Mouse (Mus musculus): ENCODE data around the gene Mrs2. TPM values are rescaled to one million over a fixed set of nuclear protein-coding genes. Genes with fewer than 3 reads are reported as not detected.
"Not testable (repeated sequence)": the region's sequence is repeated elsewhere in the genome, so short reads cannot be mapped to it uniquely, and the experiment has no call there.

Gene Mrs2
- polyA plus RNA-seq, 1 experiment from 2014 or later = 7.9 TPM

- Histone ChIP-seq H3K4me3 (replicated peaks) (no peak overlapping the region), H3K9me3 (replicated peaks) (no peaks in the 10 kb centered on the region), H3K4me1 (replicated peaks) (0 out of 2 replicates have a peak, but pooled peaks cover 6% of the 10 kb centered on the region), H3K27ac (no peak overlapping the region), H3K4me2 (no peak overlapping the region), H3K27me3 (no peaks in the 10 kb centered on the region), H3K9ac (no peak overlapping the region), H3K36me3 (no peaks in the 10 kb centered on the region; the same call in 1 of the 2 replicates)
- DNase-seq = peak; percentile 2
- 60% methylated on average over 5 of the region's 5 CpGs for WGBS (ENCODE audit: insufficient replicate concordance)
- peak; percentile 85 for ATAC-seq (ENCODE audit: low read depth)
Measured at GRCm38 (mm10) chr13:24977820-24978342, 42.3 kb downstream of the Mrs2 start.

DNA sequence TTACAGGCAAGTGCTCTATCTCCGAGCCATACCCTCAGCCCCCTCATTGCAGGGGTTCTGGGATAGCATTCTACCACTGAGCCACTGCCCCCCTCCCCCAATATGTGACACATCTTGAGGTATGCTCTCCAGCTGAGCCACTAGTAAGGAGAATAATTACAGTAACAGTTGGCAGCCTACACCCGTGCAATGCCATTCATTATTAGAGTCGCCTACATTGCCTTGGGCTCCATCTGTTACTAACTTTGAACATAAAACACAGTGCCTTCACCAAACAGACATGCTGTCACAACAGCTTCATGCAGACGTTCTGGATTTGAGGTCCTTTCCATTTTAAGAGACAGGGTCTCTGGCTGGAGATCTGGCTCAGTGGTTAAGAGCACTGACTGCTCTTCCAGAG lies 43.8 kb downstream of the Mrs2 start:
- no peaks in the 10 kb centered on the region for H3K27me3 ChIP-seq
- H3K9ac ChIP-seq = no peak overlapping the region
- H3K9me3 ChIP-seq (replicated peaks) = no peaks in the 10 kb centered on the region
- H3K27ac ChIP-seq = no peak overlapping the region
- no peak for ATAC-seq (ENCODE audit: low read depth)
- H3K4me3 ChIP-seq (replicated peaks) = no peak overlapping the region
- 0 out of 2 replicates have a peak, but pooled peaks cover 6% of the 10 kb centered on the region for H3K4me1 ChIP-seq (replicated peaks)
- no peak for DNase-seq
- WGBS (ENCODE audit: insufficient replicate concordance) = 61% methylated on average over 4 of the region's 4 CpGs
- no peak overlapping the region for H3K4me2 ChIP-seq
- no peaks in the 10 kb centered on the region; the same call in 1 of the 2 replicates for H3K36me3 ChIP-seq

DNA sequence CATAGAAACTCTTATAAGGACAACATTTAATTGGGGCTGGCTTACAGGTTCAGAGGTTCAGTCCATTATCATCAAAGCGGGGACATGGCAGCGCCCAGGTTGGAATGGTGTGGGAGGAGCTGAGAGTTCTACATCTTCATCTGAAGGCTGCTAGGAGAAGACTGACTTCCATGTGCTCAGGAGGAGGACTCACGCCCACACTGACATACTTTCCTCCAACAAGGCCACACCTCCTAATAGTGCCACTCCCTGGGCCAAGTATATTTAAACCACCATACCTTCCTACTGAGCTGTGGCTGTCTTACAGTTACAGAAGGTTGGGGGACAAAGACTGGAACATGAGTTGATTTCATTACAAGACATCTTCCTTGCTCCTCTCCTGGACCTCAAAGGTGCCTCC lies 48.4 kb downstream of the Mrs2 start:
- H3K9me3 ChIP-seq (replicated peaks); H3K27me3 ChIP-seq; H3K4me3 ChIP-seq (replicated peaks); DNase-seq; H3K4me2 ChIP-seq; H3K4me1 ChIP-seq (replicated peaks); H3K9ac ChIP-seq; H3K36me3 ChIP-seq; H3K27ac ChIP-seq; ATAC-seq (ENCODE audit: low read depth): not testable (repeated sequence)
- 69% methylated on average over 3 of the region's 3 CpGs for WGBS (ENCODE audit: insufficient replicate concordance)

- peak overlapping the region; percentile 53 for H3K4me3 ChIP-seq (replicated peaks)
- peaks cover 19% of the 10 kb centered on the region for H3K4me1 ChIP-seq (replicated peaks)
- H3K27me3 ChIP-seq = no peaks in the 10 kb centered on the region
- no peaks in the 10 kb centered on the region for H3K9me3 ChIP-seq (replicated peaks)
- peak overlapping the region; percentile 68 for H3K4me2 ChIP-seq
- DNase-seq (no peak), ATAC-seq (ENCODE audit: low read depth) (no peak)
- no peaks in the 10 kb centered on the region for H3K36me3 ChIP-seq
- H3K27ac ChIP-seq = no peak overlapping the region
- WGBS (ENCODE audit: insufficient replicate concordance) = 27% methylated on average over 5 of the region's 5 CpGs
- H3K9ac ChIP-seq = peak overlapping the region; percentile 49; the same call in 1 of the 2 replicates
Measured at GRCm38 (mm10) chr13:24965846-24966201, 54.4 kb downstream of the Mrs2 start.

- 17% methylated on average over 15 of the region's 15 CpGs for WGBS (ENCODE audit: insufficient replicate concordance)
- peaks cover 25% of the 10 kb centered on the region for H3K4me1 ChIP-seq (replicated peaks)
- peak overlapping the region; percentile 68 for H3K4me2 ChIP-seq
- peak overlapping the region; percentile 53 for H3K4me3 ChIP-seq (replicated peaks)
- H3K9me3 ChIP-seq (replicated peaks) = no peaks in the 10 kb centered on the region
- peak overlapping the region; percentile 49; the same call in 1 of the 2 replicates for H3K9ac ChIP-seq
- no peak overlapping the region for H3K27ac ChIP-seq
- H3K36me3 ChIP-seq = no peaks in the 10 kb centered on the region
- ATAC-seq (ENCODE audit: low read depth) (0 out of 2 replicates have a peak, but pooled peaks have one; percentile 26), DNase-seq (peak; percentile 39)
- no peaks in the 10 kb centered on the region for H3K27me3 ChIP-seq
Measured at GRCm38 (mm10) chr13:24965130-24965845, 54.9 kb downstream of the Mrs2 start.

- Histone ChIP-seq H3K4me1 (replicated peaks) (peaks cover 26% of the 10 kb centered on the region), H3K27ac (no peak overlapping the region), H3K36me3 (no peaks in the 10 kb centered on the region), H3K9me3 (replicated peaks) (no peaks in the 10 kb centered on the region), H3K9ac (no peak overlapping the region), H3K4me3 (replicated peaks) (no peak overlapping the region), H3K27me3 (no peaks in the 10 kb centered on the region), H3K4me2 (no peak overlapping the region)
- WGBS (ENCODE audit: insufficient replicate concordance) = 60% methylated on average over 8 of the region's 8 CpGs
- DNase-seq (no peak), ATAC-seq (ENCODE audit: low read depth) (no peak)
Measured at GRCm38 (mm10) chr13:24962119-24962518, 58.1 kb downstream of the Mrs2 start.

GRCm38 (mm10) chr13:24960084-24960483 lies 60.1 kb downstream of the Mrs2 start:
- Histone ChIP-seq H3K27ac (peak overlapping the region; percentile 45; the same call in 1 of the 2 replicates), H3K4me2 (no peak overlapping the region), H3K27me3 (peaks cover 5% of the 10 kb centered on the region; the same call in 1 of the 2 replicates), H3K9ac (no peak overlapping the region), H3K4me1 (replicated peaks) (peaks cover 15% of the 10 kb centered on the region), H3K9me3 (replicated peaks) (no peaks in the 10 kb centered on the region), H3K36me3 (no peaks in the 10 kb centered on the region), H3K4me3 (replicated peaks) (no peak overlapping the region)
- WGBS (ENCODE audit: insufficient replicate concordance) = 50% methylated on average over 3 of the region's 3 CpGs
- DNase-seq (no peak), ATAC-seq (ENCODE audit: low read depth) (0 out of 2 replicates have a peak, but pooled peaks have one; percentile 47)

- no peak for ATAC-seq (ENCODE audit: low read depth)
- H3K4me2 ChIP-seq = no peak overlapping the region
- peaks cover 7% of the 10 kb centered on the region; the same call in 1 of the 2 replicates for H3K4me1 ChIP-seq (replicated peaks)
- no peak overlapping the region for H3K4me3 ChIP-seq (replicated peaks)
- WGBS (ENCODE audit: insufficient replicate concordance) = 74% methylated on average over 11 of the region's 11 CpGs
- no peaks in the 10 kb centered on the region for H3K36me3 ChIP-seq
- H3K9me3 ChIP-seq (replicated peaks) = no peaks in the 10 kb centered on the region
- H3K9ac ChIP-seq = no peak overlapping the region
- peaks cover 13% of the 10 kb centered on the region; the same call in 1 of the 2 replicates for H3K27me3 ChIP-seq
- H3K27ac ChIP-seq = no peak overlapping the region
- no peak for DNase-seq
Measured at GRCm38 (mm10) chr13:24958671-24959070, 61.5 kb downstream of the Mrs2 start.

- no peak for ATAC-seq (ENCODE audit: low read depth)
Measured at GRCm38 (mm10) chr13:24955500-24955899, 64.7 kb downstream of the Mrs2 start.

DNA sequence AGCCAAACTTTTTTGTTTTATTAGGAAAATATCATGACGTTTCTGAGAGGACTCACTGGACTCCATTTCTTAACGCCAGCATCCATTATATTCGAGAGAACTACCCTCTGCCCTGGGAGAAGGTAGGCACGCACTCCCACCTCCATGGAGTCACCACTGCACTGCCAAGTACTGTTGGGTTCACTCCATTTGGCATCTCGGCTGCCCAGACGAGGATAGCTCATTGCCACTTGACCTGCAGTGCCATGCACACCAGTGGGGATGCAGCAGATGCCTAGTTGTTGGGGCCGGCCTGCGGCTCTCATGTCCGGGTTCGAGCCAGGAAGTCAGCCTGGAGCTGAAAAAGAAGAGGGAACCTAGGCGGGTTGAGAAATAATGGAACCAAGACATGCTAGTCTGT lies 65.1 kb downstream of the Mrs2 start:
- Histone ChIP-seq H3K4me3 (replicated peaks) (no peak overlapping the region), H3K9ac (no peak overlapping the region), H3K4me1 (replicated peaks) (peaks cover 22% of the 10 kb centered on the region), H3K9me3 (replicated peaks) (no peaks in the 10 kb centered on the region), H3K36me3 (no peaks in the 10 kb centered on the region), H3K27ac (no peak overlapping the region), H3K27me3 (peaks cover 13% of the 10 kb centered on the region; the same call in 1 of the 2 replicates), H3K4me2 (no peak overlapping the region)
- WGBS (ENCODE audit: insufficient replicate concordance) = 33% methylated on average over 11 of the region's 11 CpGs
- ATAC-seq (ENCODE audit: low read depth) (no peak), DNase-seq (no peak)

More at GRCm38 (mm10) chr13:24955500-24955899, 64.7 kb downstream of the Mrs2 start:
- peaks cover 13% of the 10 kb centered on the region; the same call in 1 of the 2 replicates for H3K27me3 ChIP-seq
- no peak overlapping the region for H3K4me3 ChIP-seq (replicated peaks)
- H3K4me1 ChIP-seq (replicated peaks) = peaks cover 22% of the 10 kb centered on the region
- DNase-seq = no peak
- no peak overlapping the region for H3K9ac ChIP-seq
- no peaks in the 10 kb centered on the region for H3K9me3 ChIP-seq (replicated peaks)
- WGBS (ENCODE audit: insufficient replicate concordance) = 22% methylated on average over 10 of the region's 10 CpGs
- H3K36me3 ChIP-seq = no peaks in the 10 kb centered on the region
- no peak overlapping the region for H3K4me2 ChIP-seq
- H3K27ac ChIP-seq = no peak overlapping the region

DNA sequence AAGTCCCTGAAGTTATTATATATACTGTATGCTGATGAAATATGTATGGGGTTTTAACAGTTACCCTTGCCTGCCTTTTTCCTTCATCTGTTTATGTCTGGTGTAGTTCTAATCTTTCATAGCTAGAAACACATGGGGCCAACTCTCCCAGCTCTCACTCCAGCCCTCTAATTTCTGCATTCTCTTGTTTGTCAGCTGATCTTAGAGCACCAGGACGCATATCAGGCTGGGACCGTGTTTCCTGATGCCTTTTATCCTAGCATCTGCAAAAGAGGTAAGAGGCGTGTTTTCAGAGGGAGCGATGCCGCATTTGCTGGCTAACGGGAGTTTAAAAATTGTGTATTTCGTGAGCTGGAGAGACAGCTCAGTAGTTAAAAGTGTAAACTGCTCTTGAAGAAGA lies 67.5 kb downstream of the Mrs2 start:
- no peaks in the 10 kb centered on the region for H3K9me3 ChIP-seq (replicated peaks)
- peaks cover 13% of the 10 kb centered on the region; the same call in 1 of the 2 replicates for H3K27me3 ChIP-seq
- peaks cover 22% of the 10 kb centered on the region for H3K4me1 ChIP-seq (replicated peaks)
- no peak overlapping the region for H3K27ac ChIP-seq
- H3K4me2 ChIP-seq = no peak overlapping the region
- DNase-seq (no peak), ATAC-seq (ENCODE audit: low read depth) (no peak)
- H3K36me3 ChIP-seq = no peaks in the 10 kb centered on the region
- H3K9ac ChIP-seq = no peak overlapping the region
- 37% methylated on average over 7 of the region's 7 CpGs for WGBS (ENCODE audit: insufficient replicate concordance)
- H3K4me3 ChIP-seq (replicated peaks) = no peak overlapping the region
